Comparison of ENCODE assay signal across 10 mouse cellular contexts in genomic region chr14:78984296-78984695, GRCm38 (mm10).
DNase-seq lines count a peak whose midpoint lies in the region; ATAC-seq and TF ChIP-seq lines count a peak whose summit lies in the region.
"Had no signal": no experiment of that assay in that cellular context is flagged by ENCODE, and none has a peak within 500 bp of the region (broad histone marks: within the 10 kb centered on the region; RNA-seq: fewer than 3 reads in every experiment).

No protein-coding gene starts in this region.

- intact Hi-C loops in left cerebral cortex, postnatal 10 days (cut with DNase I), result loop anchor here (10.0 kb wide), 1 partner anchor 121 kb away; no protein-coding TSS in a partner anchor

- no peak for TF ChIP-seq POLR2A in brain, embryonic 14.5 days (IDR thresholded peaks at IDR 0.05; ENCODE audit: borderline replicate concordance, extremely low read depth, insufficient read depth, insufficient read length, poor library complexity, severe bottlenecking)

- no peak for TF ChIP-seq CTCF in brain, embryonic 14.5 days (IDR thresholded peaks at IDR 0.05; ENCODE audit: borderline replicate concordance, extremely low read depth, insufficient read depth, insufficient read length)

- peak; percentile 11 for DNase-seq in kidney, adult 9 months
- no peak for DNase-seq in kidney, adult 11 months
- peak; percentile 73 for DNase-seq in NIH3T3 (ENCODE audit: low read depth)
- DNase-seq in brain, embryonic 14.5 days (ENCODE audit: low read depth), result peak; percentile 57
- DNase-seq in left cerebral cortex, postnatal 10 days (ENCODE audit: extremely low spot score in 1 of 2, low spot score in 2 of 2), result peak; percentile 14 to 64
- DNase-seq in thymus, adult 18-20 months, result no peak
- no peak for DNase-seq in layer of hippocampus, postnatal 25 days (ENCODE audit: extremely low spot score in 1 of 2, low spot score in 1 of 2)
- DNase-seq: cerebellum, adult 9-11 months had no signal

- no peak for ATAC-seq in megakaryocyte-erythroid progenitor cell, adult 5-6 weeks (replicated peaks; ENCODE audit: low FRiP score, low TSS enrichment, poor library complexity, severe bottlenecking)
- ATAC-seq: hindbrain, embryonic 16.5 days had no signal

Comparison
In these comparisons a context has a peak if more than half of its experiments do, and no peak if none do; other contexts are left out.
1. DNase-seq: peak in kidney, adult 9 months (single experiment), NIH3T3 (single experiment), brain, embryonic 14.5 days (single experiment) and left cerebral cortex, postnatal 10 days (2 of 2); none in kidney, adult 11 months (single experiment), thymus, adult 18-20 months (0 of 2) and layer of hippocampus, postnatal 25 days (0 of 2).